Mouse (Mus musculus) heart, adult 18-20 months (tissue): ENCODE measurements around the gene Pus7l. TPM values are rescaled to one million over a fixed set of nuclear protein-coding genes. Genes with fewer than 3 reads are reported as not detected.

Source experiments
- DNase-seq, 2 experiments: peaks; one replicate each; pipeline ENCODE4 v3.0.0; 2021 to 2022; ENCODE audit warnings: mixed read lengths in 1 of 2
- total RNA-seq, 2 experiments: library from RNA; stranded (reverse); gene quantifications; 2 replicates each; pipeline ENCODE4 v1.2.3; 2021

The Pus7l gene
- total RNA-seq, 2 experiments from 2014 or later = 1.5 to 1.9 TPM

GRCm38 (mm10) chr15:94477287-94477686, 66.1 kb downstream of the Pus7l start:
- no peak for DNase-seq

- no peak for DNase-seq
Measured at GRCm38 (mm10) chr15:94475975-94476374, 67.4 kb downstream of the Pus7l start.

Other genes starting within 250 kb of the Pus7l start
- under 1 TPM; 0.07 to 0.23 TPM for gene Adamts20, start 78.1 kb downstream of the Pus7l start, total RNA-seq
- gene Irak4, start 96 bp upstream of the Pus7l start, total RNA-seq = 1 to 10 TPM; 4.1 to 5.7 TPM
- 10 to 100 TPM; 14.2 to 18.0 TPM for gene Twf1, start 46.3 kb upstream of the Pus7l start, total RNA-seq
- 10 to 100 TPM; 12.0 to 12.9 TPM for gene Tmem117, start 85.7 kb upstream of the Pus7l start, total RNA-seq